8 mouse cellular contexts compared by ENCODE assay signal in the genomic region with DNA sequence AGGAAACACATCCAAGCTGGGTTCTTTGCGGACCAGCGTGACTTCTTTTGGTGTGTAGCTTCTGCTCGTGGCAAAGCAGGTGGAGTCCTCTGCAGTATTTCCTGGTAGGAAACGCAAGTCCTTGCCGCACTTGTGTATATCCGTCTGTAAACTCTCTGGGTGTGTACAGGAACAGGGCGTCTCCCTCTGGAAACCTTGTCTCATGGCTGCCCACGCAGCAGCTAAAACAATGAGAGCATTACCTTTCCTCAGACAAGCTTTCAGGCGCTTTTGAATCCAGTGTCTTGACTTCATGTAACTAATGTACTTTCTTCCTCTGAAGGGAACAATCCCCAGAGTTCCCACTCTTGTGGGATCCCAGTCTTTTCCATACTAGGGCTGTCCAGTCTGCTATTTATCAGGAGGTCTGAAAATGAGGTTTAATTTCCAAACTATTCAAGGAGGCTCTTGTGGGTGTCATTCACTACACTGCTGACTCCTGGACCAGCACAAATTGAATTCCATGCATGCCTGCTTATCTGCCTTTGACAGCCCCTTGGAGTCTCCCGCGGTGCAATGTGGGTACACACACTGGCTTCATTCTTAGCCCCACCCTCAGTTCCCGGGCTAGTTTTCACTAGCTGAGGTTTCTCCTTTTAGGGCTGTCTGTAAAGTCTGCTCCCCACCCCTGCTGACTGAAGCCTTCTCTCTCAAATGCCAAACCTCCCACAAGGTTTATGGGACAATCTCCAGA.
A peak's percentile ranks its signal among the peaks of the same experiment; 100 is the strongest.
DNase-seq lines count a peak whose midpoint lies in the region; ATAC-seq and TF ChIP-seq lines count a peak whose summit lies in the region.

No protein-coding gene starts in this region.

- no peak overlapping the region for H3K4me3 ChIP-seq in forebrain, postnatal 0 days (ENCODE audit: low read depth, low read length)
- H3K4me3 ChIP-seq in intestine, embryonic 15.5 days (replicated peaks): no peak overlapping the region
- H3K4me3 ChIP-seq in midbrain, embryonic 11.5 days (ENCODE audit: low read depth, low read length): no peak overlapping the region
- no peak overlapping the region for H3K4me3 ChIP-seq in thymus, adult 2 months (ENCODE audit: control insufficient read depth, insufficient read depth, low read length)

- H3K9ac ChIP-seq in forebrain, postnatal 0 days: no peak overlapping the region
- no peak overlapping the region for H3K9ac ChIP-seq in intestine, embryonic 15.5 days
- H3K9ac ChIP-seq in midbrain, embryonic 11.5 days (ENCODE audit: low read length): no peak overlapping the region

- no peak for TF ChIP-seq POLR2A in thymus, adult 2 months (IDR thresholded peaks at IDR 0.05; ENCODE audit: control insufficient read depth, extremely low read depth, insufficient read depth, low read length, poor library complexity)

- no peaks in the 10 kb centered on the region for H3K27me3 ChIP-seq in forebrain, postnatal 0 days (ENCODE audit: insufficient read depth, low read length)
- no peaks in the 10 kb centered on the region for H3K27me3 ChIP-seq in intestine, embryonic 15.5 days (replicated peaks)
- H3K27me3 ChIP-seq in midbrain, embryonic 11.5 days (ENCODE audit: control insufficient read depth, insufficient read depth, low read length): no peaks in the 10 kb centered on the region
- no peaks in the 10 kb centered on the region for H3K27me3 ChIP-seq in thymus, adult 2 months (ENCODE audit: control insufficient read depth, insufficient read depth, low read length)

- peak; percentile 29 for ATAC-seq in forebrain, postnatal 0 days
- ATAC-seq in intestine, embryonic 15.5 days: peak; percentile 74
- peak; percentile 86 for ATAC-seq in midbrain, embryonic 11.5 days (ENCODE audit: low FRiP score)

- DNase-seq in cerebellum, postnatal 14 days: peak; percentile 0 to 3
- no peak for DNase-seq in cerebellum, postnatal 25 days
- DNase-seq in forebrain, postnatal 0 days: no peak
- DNase-seq in midbrain, embryonic 11.5 days (ENCODE audit: low spot score, missing footprints): peak; percentile 86
- DNase-seq in thymus, adult 2 months: no peak
- no peak for DNase-seq in adrenal gland, adult 18-20 months (ENCODE audit: low spot score in 2 of 2)
- DNase-seq in spleen, postnatal 10 days (ENCODE audit: low spot score in 2 of 2): no peak

- no peaks in the 10 kb centered on the region for H3K36me3 ChIP-seq in forebrain, postnatal 0 days (ENCODE audit: insufficient read depth)
- H3K36me3 ChIP-seq in intestine, embryonic 15.5 days: no peaks in the 10 kb centered on the region
- no peaks in the 10 kb centered on the region for H3K36me3 ChIP-seq in midbrain, embryonic 11.5 days (ENCODE audit: control insufficient read depth, insufficient read depth, low read length)
- H3K36me3 ChIP-seq in thymus, adult 2 months (ENCODE audit: control insufficient read depth, insufficient read depth, low read length): no peaks in the 10 kb centered on the region

- H3K4me1 ChIP-seq in forebrain, postnatal 0 days (ENCODE audit: insufficient read depth): no peaks in the 10 kb centered on the region
- no peaks in the 10 kb centered on the region for H3K4me1 ChIP-seq in intestine, embryonic 15.5 days (replicated peaks)
- H3K4me1 ChIP-seq in midbrain, embryonic 11.5 days (ENCODE audit: control insufficient read depth, insufficient read depth, low read length): no peaks in the 10 kb centered on the region
- H3K4me1 ChIP-seq in thymus, adult 2 months (replicated peaks; ENCODE audit: control insufficient read depth, insufficient read depth, low read length): no peaks in the 10 kb centered on the region

- no peaks in the 10 kb centered on the region for H3K9me3 ChIP-seq in forebrain, postnatal 0 days (ENCODE audit: low read length)
- H3K9me3 ChIP-seq in intestine, embryonic 15.5 days: no peaks in the 10 kb centered on the region
- no peaks in the 10 kb centered on the region for H3K9me3 ChIP-seq in midbrain, embryonic 11.5 days (ENCODE audit: control insufficient read depth, low read length)

- H3K27ac ChIP-seq in forebrain, postnatal 0 days (ENCODE audit: low read depth, low read length): no peak overlapping the region
- no peak overlapping the region for H3K27ac ChIP-seq in intestine, embryonic 15.5 days
- H3K27ac ChIP-seq in midbrain, embryonic 11.5 days (ENCODE audit: low read depth, low read length): no peak overlapping the region
- H3K27ac ChIP-seq in thymus, adult 2 months (ENCODE audit: control insufficient read depth, insufficient read depth, low read length): no peak overlapping the region

- H3K4me2 ChIP-seq in forebrain, postnatal 0 days (ENCODE audit: low read depth): no peak overlapping the region
- H3K4me2 ChIP-seq in intestine, embryonic 15.5 days (replicated peaks): no peak overlapping the region
- no peak overlapping the region for H3K4me2 ChIP-seq in midbrain, embryonic 11.5 days

- WGBS in forebrain, postnatal 0 days: 44% methylated on average over 12 of the region's 12 CpGs
- WGBS in intestine, embryonic 15.5 days: 49% methylated on average over 12 of the region's 12 CpGs
- 60% methylated on average over 12 of the region's 12 CpGs for WGBS in midbrain, embryonic 11.5 days
- WGBS in thymus, adult 2 months: 34% methylated on average over 12 of the region's 12 CpGs

- no peak for TF ChIP-seq CTCF in forebrain, postnatal 0 days (IDR thresholded peaks at IDR 0.05; ENCODE audit: low read depth)
- TF ChIP-seq CTCF in thymus, adult 2 months (IDR thresholded peaks at IDR 0.05; ENCODE audit: borderline replicate concordance, control insufficient read depth, extremely low read depth, insufficient read depth, low read length, poor library complexity): no peak

Comparison
In these comparisons a context has a peak if more than half of its experiments do, and no peak if none do; other contexts are left out.
1. DNase-seq: peak in cerebellum, postnatal 14 days (2 of 2) and midbrain, embryonic 11.5 days (single experiment); none in cerebellum, postnatal 25 days (0 of 2), forebrain, postnatal 0 days (single experiment), thymus, adult 2 months (single experiment), adrenal gland, adult 18-20 months (0 of 2) and spleen, postnatal 10 days (0 of 2).
2. ATAC-seq: peak in every context shown above with its lines; median percentile 86 in midbrain, embryonic 11.5 days; 74 in intestine, embryonic 15.5 days; 29 in forebrain, postnatal 0 days.